Mouse (Mus musculus) forebrain, embryonic 12.5 days (tissue): ENCODE data around the gene 9430097D07Rik. TPM values are rescaled to one million over a fixed set of nuclear protein-coding genes. Genes with fewer than 3 reads are reported as not detected.

Experiments
- ATAC-seq: fragments of 200-750 bp; cut with Nextera tagmentation; 2 replicates; pipeline ENCODE4 v1.8.0; 2017; ENCODE audit warnings: moderate TSS enrichment; ENCODE audit not compliant: low FRiP score
- H3K27ac ChIP-seq: fragments of 300-500 bp; sonication (generic); 2 replicates; pipeline ENCODE4 v1.5.1; 2016; ENCODE audit warnings: mild to moderate bottlenecking
- H3K27me3 ChIP-seq: fragments of 300-500 bp; sonication (generic); 2 replicates; pipeline ENCODE4 v1.6.1; 2016; ENCODE audit warnings: mild to moderate bottlenecking
- H3K36me3 ChIP-seq: fragments of 300-500 bp; sonication (generic); replicated peaks from 2 replicates; pipeline ENCODE4 v1.6.1; 2016; ENCODE audit warnings: mild to moderate bottlenecking
- H3K4me1 ChIP-seq: fragments of 300-500 bp; sonication (generic); 2 replicates; pipeline ENCODE4 v1.6.1; 2016
- H3K4me2 ChIP-seq: fragments of 300-500 bp; sonication (generic); 2 replicates; pipeline ENCODE4 v1.6.1; 2016; ENCODE audit warnings: mild to moderate bottlenecking, moderate library complexity
- H3K4me3 ChIP-seq: fragments of 300-500 bp; sonication (generic); replicated peaks from 2 replicates; pipeline ENCODE4 v1.5.1; 2016; ENCODE audit warnings: mild to moderate bottlenecking
- H3K9ac ChIP-seq: fragments of 300-500 bp; sonication (generic); 2 replicates; pipeline ENCODE4 v1.6.1; 2016; ENCODE audit warnings: mild to moderate bottlenecking
- H3K9me3 ChIP-seq: fragments of 300-500 bp; sonication (generic); 2 replicates; pipeline ENCODE4 v1.6.1; 2016
- WGBS: fragments of 180-500 bp; shearing (Covaris S2); methylation state at CpG from one replicate; pipeline ENCODE4 v1.1.7; 2016; 5-methylcytosine and 5-hydroxymethylcytosine counted together
- polyA plus RNA-seq: library from polyadenylated mRNA; unstranded; fragments of >200 nt; fragmentation: Nextera tagmentation; extraction: Ambion mirVana; gene quantifications from 2 replicates; pipeline ENCODE4 v1.2.1, GENCODE M21; 2016

9430097D07Rik gene
- polyA plus RNA-seq, 1 experiment from 2014 or later, result 0.19 TPM

GRCm38 (mm10) chr2:32590224-32590623 is 14.7 kb upstream of the 9430097D07Rik start:
- Histone ChIP-seq H3K27ac (no peak overlapping the region), H3K9me3 (no peaks in the 10 kb centered on the region), H3K4me1 (peaks cover 24% of the 10 kb centered on the region), H3K27me3 (peaks cover 9% of the 10 kb centered on the region), H3K36me3 (0 out of 2 replicates have a peak, but pooled peaks cover 4% of the 10 kb centered on the region), H3K9ac (no peak overlapping the region), H3K4me2 (no peak overlapping the region), H3K4me3 (no peak overlapping the region)
- 88% methylated on average over 10 of the region's 10 CpGs for WGBS
- ATAC-seq, result no peak

- H3K9me3 ChIP-seq, result no peaks in the 10 kb centered on the region
- H3K9ac ChIP-seq, result no peak overlapping the region
- peaks cover 24% of the 10 kb centered on the region for H3K4me1 ChIP-seq
- no peak for ATAC-seq
- no peak overlapping the region for H3K4me2 ChIP-seq
- 76% methylated on average over 11 of the region's 11 CpGs for WGBS
- H3K4me3 ChIP-seq, result no peak overlapping the region
- no peaks in the 10 kb centered on the region for H3K36me3 ChIP-seq
- H3K27me3 ChIP-seq, result peaks cover 9% of the 10 kb centered on the region
- H3K27ac ChIP-seq, result no peak overlapping the region; the same call in 1 of the 2 replicates
These were observed 13.8 kb upstream of the 9430097D07Rik start for GRCm38 (mm10) chr2:32589213-32589795.

- Histone ChIP-seq H3K9ac (no peak overlapping the region; the same call in 1 of the 2 replicates), H3K4me2 (peak overlapping the region; percentile 77), H3K4me3 (peak overlapping the region; percentile 53), H3K27me3 (peaks cover 9% of the 10 kb centered on the region), H3K9me3 (no peaks in the 10 kb centered on the region), H3K36me3 (no peaks in the 10 kb centered on the region), H3K27ac (no peak overlapping the region), H3K4me1 (peaks cover 29% of the 10 kb centered on the region)
- WGBS, result 62% methylated on average over 9 of the region's 9 CpGs
- no peak for ATAC-seq
These were observed 12.3 kb upstream of the 9430097D07Rik start for GRCm38 (mm10) chr2:32587731-32588321.

- Histone ChIP-seq H3K27me3 (peaks cover 9% of the 10 kb centered on the region), H3K4me3 (peak within 1 kb of the TSS; percentile 53), H3K4me1 (peaks cover 30% of the 10 kb centered on the region), H3K9ac (peak within 1 kb of the TSS; percentile 65), H3K27ac (peak within 1 kb of the TSS; percentile 19; the same call in 1 of the 2 replicates), H3K9me3 (no peaks in the 10 kb centered on the region), H3K4me2 (peak within 1 kb of the TSS; percentile 77), H3K36me3 (no peaks in the 10 kb centered on the region)
- peak; percentile 85 for ATAC-seq
- WGBS, result under 1% methylated on average over 38 of the region's 38 CpGs
These were observed 11.4 kb upstream of the 9430097D07Rik start, which contains the start of gene St6galnac4 for GRCm38 (mm10) chr2:32586871-32587351. TSS of gene St6galnac4 (plus strand) at chr2:32587095.

GRCm38 (mm10) chr2:32585149-32585714 is 9.7 kb upstream of the 9430097D07Rik start:
- Histone ChIP-seq H3K27ac (no peak overlapping the region), H3K36me3 (no peaks in the 10 kb centered on the region), H3K9me3 (no peaks in the 10 kb centered on the region), H3K4me2 (no peak overlapping the region), H3K27me3 (peaks cover 17% of the 10 kb centered on the region), H3K4me3 (no peak overlapping the region), H3K4me1 (peaks cover 30% of the 10 kb centered on the region), H3K9ac (no peak overlapping the region)
- WGBS, result 87% methylated on average over 7 of the region's 7 CpGs
- ATAC-seq, result no peak

- no peak overlapping the region for H3K27ac ChIP-seq
- peaks cover 38% of the 10 kb centered on the region for H3K27me3 ChIP-seq
- ATAC-seq, result peak; percentile 78
These were observed 7.6 kb upstream of the 9430097D07Rik start for GRCm38 (mm10) chr2:32582830-32583799.

GRCm38 (mm10) chr2:32581450-32582095 is 6.1 kb upstream of the 9430097D07Rik start:
- peaks cover 54% of the 10 kb centered on the region for H3K27me3 ChIP-seq
- H3K4me2 ChIP-seq, result peak overlapping the region; percentile 32
- H3K27ac ChIP-seq, result no peak overlapping the region
- WGBS, result 35% methylated on average over 19 of the region's 19 CpGs
- peaks cover 9% of the 10 kb centered on the region for H3K4me1 ChIP-seq
- H3K4me3 ChIP-seq, result peak overlapping the region; percentile 22
- peak; percentile 51; the same call in 1 of the 2 replicates for ATAC-seq
- H3K9ac ChIP-seq, result no peak overlapping the region
- no peaks in the 10 kb centered on the region for H3K9me3 ChIP-seq
- H3K36me3 ChIP-seq, result no peaks in the 10 kb centered on the region

More at GRCm38 (mm10) chr2:32582830-32583799, 7.6 kb upstream of the 9430097D07Rik start:
- Histone ChIP-seq H3K9me3 (no peaks in the 10 kb centered on the region), H3K36me3 (no peaks in the 10 kb centered on the region), H3K9ac (peak overlapping the region; percentile 22; the same call in 1 of the 2 replicates), H3K4me1 (peaks cover 22% of the 10 kb centered on the region), H3K4me2 (peak overlapping the region; percentile 56), H3K4me3 (peak overlapping the region; percentile 22)
- 12% methylated on average over 37 of the region's 37 CpGs for WGBS

GRCm38 (mm10) chr2:32578146-32579046 is 2.9 kb upstream of the 9430097D07Rik start:
- no peak for ATAC-seq
- Histone ChIP-seq H3K27me3 (peaks cover 51% of the 10 kb centered on the region), H3K27ac (no peak overlapping the region), H3K4me2 (no peak overlapping the region), H3K4me3 (no peak overlapping the region), H3K4me1 (peaks cover 12% of the 10 kb centered on the region), H3K9ac (no peak overlapping the region), H3K9me3 (no peaks in the 10 kb centered on the region), H3K36me3 (no peaks in the 10 kb centered on the region)
- 40% methylated on average over 25 of the region's 30 CpGs for WGBS

GRCm38 (mm10) chr2:32576532-32576931 is 1.0 kb upstream of the 9430097D07Rik start:
- H3K27me3 ChIP-seq, result peaks cover 51% of the 10 kb centered on the region
- H3K27ac ChIP-seq, result no peak overlapping the region
- H3K4me3 ChIP-seq, result no peak overlapping the region
- no peak overlapping the region for H3K9ac ChIP-seq
- no peak for ATAC-seq
- 90% methylated on average over 9 of the region's 9 CpGs for WGBS
- no peaks in the 10 kb centered on the region for H3K36me3 ChIP-seq
- 0 out of 2 replicates have a peak overlapping the region, but pooled peaks have one; percentile 100 for H3K4me2 ChIP-seq
- H3K9me3 ChIP-seq, result no peaks in the 10 kb centered on the region
- peaks cover 12% of the 10 kb centered on the region for H3K4me1 ChIP-seq

GRCm38 (mm10) chr2:32574901-32575585 is 441 bp downstream of the 9430097D07Rik start:
- Histone ChIP-seq H3K4me3 (peak overlapping the region; percentile 54), H3K4me1 (peaks cover 18% of the 10 kb centered on the region), H3K36me3 (no peaks in the 10 kb centered on the region), H3K9ac (peak overlapping the region; percentile 69), H3K4me2 (peak overlapping the region; percentile 100), H3K9me3 (no peaks in the 10 kb centered on the region), H3K27ac (no peak overlapping the region), H3K27me3 (peaks cover 41% of the 10 kb centered on the region)
- WGBS, result under 1% methylated on average over 26 of the region's 26 CpGs
- ATAC-seq, result peak; percentile 36; the same call in 1 of the 2 replicates
